Mouse (Mus musculus) forebrain, embryonic 10.5 days (tissue): ENCODE measurements around the gene Ascl3. TPM values are rescaled to one million over a fixed set of nuclear protein-coding genes. Genes with fewer than 3 reads are reported as not detected.

ENCODE experiments used
- polyA plus RNA-seq: library from polyadenylated mRNA; unstranded; fragments of >200 nt; fragmentation: Nextera tagmentation; extraction: Ambion mirVana; gene quantifications from 2 replicates; pipeline ENCODE4 v1.2.1, GENCODE M21; 2016

Gene Ascl3
- polyA plus RNA-seq, 1 experiment from 2014 or later = not detected

Other genes with a start within 250 kb of the Ascl3 start
- gene Trim66, start 223.6 kb downstream of the Ascl3 start, polyA plus RNA-seq = 0.06 and 0.09 TPM in 2 replicates
- 133 and 134 TPM in 2 replicates for gene Rpl27a, start 212.6 kb downstream of the Ascl3 start, polyA plus RNA-seq
- gene St5, start 28.1 kb downstream of the Ascl3 start, polyA plus RNA-seq = 33.5 and 37.9 TPM in 2 replicates
- 27.6 and 29.1 TPM in 2 replicates for gene Akip1, start 28.0 kb downstream of the Ascl3 start, polyA plus RNA-seq
- 0.20 and 0.25 TPM in 2 replicates for gene BC051019, start 7.9 kb downstream of the Ascl3 start, polyA plus RNA-seq
- gene Tmem9b, start 21.1 kb upstream of the Ascl3 start, polyA plus RNA-seq = 31.1 and 34.5 TPM in 2 replicates
- gene Nrip3, start 50.3 kb upstream of the Ascl3 start, polyA plus RNA-seq = 0.56 and 0.87 TPM in 2 replicates
- 1.4 and 1.8 TPM in 2 replicates for gene Scube2, start 134.0 kb upstream of the Ascl3 start, polyA plus RNA-seq
- 29.4 and 29.7 TPM in 2 replicates for gene Dennd5a, start 228.7 kb upstream of the Ascl3 start, polyA plus RNA-seq